Mouse (Mus musculus) intestine, postnatal 0 days (tissue): ENCODE measurements around the gene Gna11. TPM values are rescaled to one million over a fixed set of nuclear protein-coding genes. Genes with fewer than 3 reads are reported as not detected.

Experiments
- ATAC-seq: fragments of 200-750 bp; cut with Nextera tagmentation; 2 replicates; pipeline ENCODE4 v1.8.0; 2017; ENCODE audit warnings: mild to moderate bottlenecking, moderate TSS enrichment, moderate library complexity
- H3K27ac ChIP-seq: fragments of 300-500 bp; sonication (generic); 2 replicates; pipeline ENCODE4 v1.5.1; 2014; ENCODE audit warnings: mild to moderate bottlenecking, low read depth, low read length, moderate library complexity
- H3K27me3 ChIP-seq: fragments of 300-500 bp; sonication (generic); replicated peaks from 2 replicates; pipeline ENCODE4 v1.6.1; 2014; ENCODE audit warnings: low read length, mixed read lengths; ENCODE audit not compliant: control insufficient read depth, insufficient read depth
- H3K36me3 ChIP-seq: fragments of 300-500 bp; sonication (generic); 2 replicates; pipeline ENCODE4 v1.6.1; 2014; ENCODE audit warnings: mild to moderate bottlenecking, moderate library complexity; ENCODE audit not compliant: control insufficient read depth, insufficient read depth
- H3K4me1 ChIP-seq: fragments of 300-500 bp; sonication (generic); replicated peaks from 2 replicates; pipeline ENCODE4 v1.6.1; 2014; ENCODE audit warnings: antibody characterized with exemption, low read length, mixed read lengths; ENCODE audit not compliant: control insufficient read depth, insufficient read depth
- H3K4me2 ChIP-seq: fragments of 300-500 bp; sonication (generic); replicated peaks from 2 replicates; pipeline ENCODE4 v1.6.1; 2014; ENCODE audit warnings: low read depth, mild to moderate bottlenecking, moderate library complexity
- H3K4me3 ChIP-seq: fragments of 300-500 bp; sonication (generic); 2 replicates; pipeline ENCODE4 v1.5.1; 2014; ENCODE audit warnings: low read depth, low read length
- H3K9ac ChIP-seq: fragments of 300-500 bp; sonication (generic); 2 replicates; pipeline ENCODE4 v1.6.1; 2014; ENCODE audit warnings: mild to moderate bottlenecking, low read depth, low read length
- H3K9me3 ChIP-seq: fragments of 300-500 bp; sonication (generic); 2 replicates; pipeline ENCODE4 v1.6.1; 2016; ENCODE audit warnings: mixed run types; ENCODE audit not compliant: control insufficient read depth
- CTCF ChIP-seq: sonication (generic); IDR thresholded peaks from 2 replicates; pipeline ENCODE4 v1.5.1; 2016; ENCODE audit warnings: low read depth, mild to moderate bottlenecking, control low read depth, antibody characterized with exemption, moderate library complexity
- WGBS: fragments of 180-500 bp; shearing (Covaris S2); extraction: QIAGEN DNeasy Blood & Tissue Kit; methylation state at CpG from one replicate; pipeline ENCODE4 v1.1.7; 2014; 5-methylcytosine and 5-hydroxymethylcytosine counted together
- polyA plus RNA-seq: library from polyadenylated mRNA; unstranded; fragments of >200 nt; fragmentation: Nextera tagmentation; extraction: Ambion mirVana; gene quantifications from 2 replicates; pipeline ENCODE4 v1.2.1, GENCODE M21; 2015

The Gna11 gene
- polyA plus RNA-seq = 188 and 195 TPM in 2 replicates

- Histone ChIP-seq H3K27me3 (no peaks in the 10 kb centered on the region), H3K9me3 (no peaks in the 10 kb centered on the region), H3K4me3 (peak within 1 kb of the TSS; percentile 80), H3K4me1 (peaks cover 3% of the 10 kb centered on the region), H3K4me2 (peak within 1 kb of the TSS; percentile 75), H3K27ac (peak within 1 kb of the TSS; percentile 91), H3K9ac (peak within 1 kb of the TSS; percentile 86), H3K36me3 (no peaks in the 10 kb centered on the region)
- under 1% methylated on average over 42 of the region's 59 CpGs for WGBS
- ATAC-seq = peak; percentile 84
- TF ChIP-seq CTCF = no peak
Observed at GRCm38 (mm10) chr10:81545161-81545747, at the start of gene Gna11. Gna11 (minus strand) TSS chr10:81545190.

- no peak for ATAC-seq
- WGBS = 69% methylated on average over 18 of the region's 18 CpGs
- no peak overlapping the region for H3K9ac ChIP-seq
- H3K4me2 ChIP-seq = no peak overlapping the region
- H3K36me3 ChIP-seq = no peaks in the 10 kb centered on the region
- H3K4me3 ChIP-seq = no peak overlapping the region
- no peaks in the 10 kb centered on the region for H3K9me3 ChIP-seq
- H3K27me3 ChIP-seq = no peaks in the 10 kb centered on the region
- no peak for TF ChIP-seq CTCF
- H3K4me1 ChIP-seq = peaks cover 2% of the 10 kb centered on the region; the same call in 1 of the 2 replicates
- H3K27ac ChIP-seq = no peak overlapping the region
Observed at GRCm38 (mm10) chr10:81593935-81594334, 48.9 kb upstream of the Gna11 start.

- whole genome bisulfite sequencing = 67% methylated on average over 4 of the region's 4 CpGs
- no peak overlapping the region for H3K27ac ChIP-seq
- no peak overlapping the region for H3K9ac ChIP-seq
- H3K27me3 ChIP-seq = no peaks in the 10 kb centered on the region
- H3K4me2 ChIP-seq = no peak overlapping the region
- no peak overlapping the region for H3K4me3 ChIP-seq
- no peak for ATAC-seq
- no peaks in the 10 kb centered on the region for H3K9me3 ChIP-seq
- H3K36me3 ChIP-seq = no peaks in the 10 kb centered on the region
- no peak for TF ChIP-seq CTCF
- H3K4me1 ChIP-seq = peaks cover 2% of the 10 kb centered on the region; the same call in 1 of the 2 replicates
Observed at GRCm38 (mm10) chr10:81593223-81593622, 48.2 kb upstream of the Gna11 start.

- H3K9me3 ChIP-seq = no peaks in the 10 kb centered on the region
- 85% methylated on average over 7 of the region's 7 CpGs for WGBS
- no peak overlapping the region for H3K9ac ChIP-seq
- H3K27ac ChIP-seq = no peak overlapping the region
- 0 out of 2 replicates have a peak, but pooled peaks cover 4% of the 10 kb centered on the region for H3K36me3 ChIP-seq
- peaks cover 2% of the 10 kb centered on the region; the same call in 1 of the 2 replicates for H3K4me1 ChIP-seq
- no peak for TF ChIP-seq CTCF
- H3K4me3 ChIP-seq = no peak overlapping the region
- H3K4me2 ChIP-seq = no peak overlapping the region
- no peak for ATAC-seq
- H3K27me3 ChIP-seq = no peaks in the 10 kb centered on the region
Observed at GRCm38 (mm10) chr10:81592631-81593030, 47.6 kb upstream of the Gna11 start.

GRCm38 (mm10) chr10:81591846-81592245 lies 46.9 kb upstream of the Gna11 start:
- H3K4me2 ChIP-seq = no peak overlapping the region
- no peak for ATAC-seq
- H3K27ac ChIP-seq = no peak overlapping the region
- 0 out of 2 replicates have a peak, but pooled peaks cover 4% of the 10 kb centered on the region for H3K36me3 ChIP-seq
- no peaks in the 10 kb centered on the region for H3K27me3 ChIP-seq
- TF ChIP-seq CTCF = no peak
- no peaks in the 10 kb centered on the region for H3K9me3 ChIP-seq
- 58% methylated on average over 9 of the region's 9 CpGs for WGBS
- no peak overlapping the region for H3K9ac ChIP-seq
- H3K4me3 ChIP-seq = no peak overlapping the region
- H3K4me1 ChIP-seq = peaks cover 2% of the 10 kb centered on the region; the same call in 1 of the 2 replicates

GRCm38 (mm10) chr10:81588739-81589138 lies 43.7 kb upstream of the Gna11 start:
- TF ChIP-seq CTCF = no peak
- Histone ChIP-seq H3K27ac (no peak overlapping the region), H3K4me1 (no peaks in the 10 kb centered on the region), H3K36me3 (0 out of 2 replicates have a peak, but pooled peaks cover 4% of the 10 kb centered on the region), H3K9ac (no peak overlapping the region), H3K9me3 (no peaks in the 10 kb centered on the region), H3K4me3 (no peak overlapping the region), H3K27me3 (no peaks in the 10 kb centered on the region), H3K4me2 (no peak overlapping the region)
- 76% methylated on average over 7 of the region's 7 CpGs for WGBS
- ATAC-seq = no peak
